Mouse (Mus musculus) spleen, adult 12 weeks (tissue): Measurements from ENCODE around the gene AC141477.1.
A peak's percentile ranks its signal among the peaks of the same experiment; 100 is the strongest.

Source experiments
- DNase-seq: peaks from one replicate; pipeline ENCODE4 v3.0.0; 2022; ENCODE audit warnings: low spot score

Gene AC141477.1

GRCm38 (mm10) chr10:76440281-76440680 is at the start of gene AC141477.1:
Gene AC141477.1 (minus strand): TSS chr10:76440444.
- DNase-seq = no peak

- DNase-seq = no peak
Observed at GRCm38 (mm10) chr10:76489205-76489604, 49.0 kb upstream of the AC141477.1 start.

GRCm38 (mm10) chr10:76488265-76488664 is 48.0 kb upstream of the AC141477.1 start:
- DNase-seq = no peak

- DNase-seq = no peak
Observed at GRCm38 (mm10) chr10:76486302-76486701, 46.1 kb upstream of the AC141477.1 start.

- no peak for DNase-seq
Observed at GRCm38 (mm10) chr10:76481480-76481879, 41.2 kb upstream of the AC141477.1 start.

GRCm38 (mm10) chr10:76480851-76481250 is 40.6 kb upstream of the AC141477.1 start:
- DNase-seq = no peak

GRCm38 (mm10) chr10:76473759-76474158 is 33.5 kb upstream of the AC141477.1 start:
- DNase-seq = no peak

- DNase-seq = peak; percentile 80
Observed at GRCm38 (mm10) chr10:76468203-76469162, 28.2 kb upstream of the AC141477.1 start, which contains the start of the genes Mcm3ap and Ybey. Gene Mcm3ap (plus strand): TSS chr10:76468927. Gene Ybey (minus strand): TSS chr10:76469114.

- DNase-seq = no peak
Observed at GRCm38 (mm10) chr10:76462721-76463120, 22.5 kb upstream of the AC141477.1 start.

GRCm38 (mm10) chr10:76462312-76462711 is 22.1 kb upstream of the AC141477.1 start:
- no peak for DNase-seq

GRCm38 (mm10) chr10:76461255-76461654 is 21.0 kb upstream of the AC141477.1 start:
- DNase-seq = no peak

GRCm38 (mm10) chr10:76455289-76455688 is 15.0 kb upstream of the AC141477.1 start:
- no peak for DNase-seq

- no peak for DNase-seq
Observed at GRCm38 (mm10) chr10:76448851-76449250, 8.6 kb upstream of the AC141477.1 start, which contains the start of gene 2610028H24Rik. Gene 2610028H24Rik (plus strand): TSS chr10:76449081.

GRCm38 (mm10) chr10:76447406-76448229 is 7.4 kb upstream of the AC141477.1 start:
- no peak for DNase-seq

- DNase-seq = no peak
Observed at GRCm38 (mm10) chr10:76445996-76446681, 5.9 kb upstream of the AC141477.1 start.

- DNase-seq = peak; percentile 93
Observed at GRCm38 (mm10) chr10:76442178-76443088, 2.2 kb upstream of the AC141477.1 start, which contains the start of gene Pcnt. Gene Pcnt (minus strand): TSS chr10:76442786.

GRCm38 (mm10) chr10:76439107-76439890 is 945 bp downstream of the AC141477.1 start:
- DNase-seq = no peak

- DNase-seq = no peak
Observed at GRCm38 (mm10) chr10:76433925-76434324, 6.3 kb downstream of the AC141477.1 start.

- no peak for DNase-seq
Observed at GRCm38 (mm10) chr10:76425674-76426073, 14.6 kb downstream of the AC141477.1 start.

GRCm38 (mm10) chr10:76416811-76417210 is 23.4 kb downstream of the AC141477.1 start:
- DNase-seq = no peak
